Comparison of ENCODE assay signal across 19 mouse cellular contexts in genomic region chr16:20723247-20723646, GRCm38 (mm10). TPM values are rescaled to one million over a fixed set of nuclear protein-coding genes. Genes with fewer than 3 reads are reported as not detected.
"Had no signal": no experiment of that assay in that cellular context is flagged by ENCODE, and none has a peak within 500 bp of the region (broad histone marks: within the 10 kb centered on the region; RNA-seq: fewer than 3 reads in every experiment).

No protein-coding gene starts in this region.

- ATAC-seq: midbrain, embryonic 16.5 days had no signal

- H3K4me3 ChIP-seq: midbrain, embryonic 12.5 days; myocyte; neural tube, embryonic 13.5 days; neural tube, embryonic 15.5 days had no signal

- H3K4me2 ChIP-seq: lung, embryonic 14.5 days; midbrain, embryonic 12.5 days; neural tube, embryonic 13.5 days; neural tube, embryonic 15.5 days had no signal

- DNase-seq: lung, adult 18-20 months; lung, embryonic 14.5 days; lung, postnatal 10 days; lung, postnatal 4 days; midbrain, embryonic 14.5 days; retina, postnatal 1 day; right cerebral cortex, adult 18-20 months; right cerebral cortex, postnatal 25 days; spleen, adult 18-20 months; thymus, adult 18-20 months; thymus, postnatal 14 days; thymus, postnatal 36 days had no signal

- H3K9me3 ChIP-seq: midbrain, embryonic 12.5 days; neural tube, embryonic 13.5 days; neural tube, embryonic 15.5 days had no signal

- H3K27ac ChIP-seq: midbrain, embryonic 12.5 days; neural tube, embryonic 13.5 days; neural tube, embryonic 15.5 days had no signal

- H3K9ac ChIP-seq: lung, embryonic 14.5 days; midbrain, embryonic 12.5 days; neural tube, embryonic 13.5 days; neural tube, embryonic 15.5 days had no signal

- H3K27me3 ChIP-seq: midbrain, embryonic 12.5 days; neural tube, embryonic 13.5 days; neural tube, embryonic 15.5 days had no signal

RNA-seq across cellular contexts. Expression of gene Chrd, which starts 9.7 kb away (rescaled TPM):
- total RNA-seq: megakaryocyte, adult 5-6 weeks; megakaryocyte-erythroid progenitor cell, adult 5-6 weeks had no signal

RNA-seq across cellular contexts. Expression of gene Thpo, which starts 11.1 kb away (rescaled TPM):
- total RNA-seq: megakaryocyte, adult 5-6 weeks; megakaryocyte-erythroid progenitor cell, adult 5-6 weeks had no signal
